Mouse (Mus musculus): ENCODE data around the gene Mphosph8. TPM values are rescaled to one million over a fixed set of nuclear protein-coding genes. Genes with fewer than 3 reads are reported as not detected.

Mphosph8 gene
- 8.5 and 9.4 TPM in 2 replicates for total RNA-seq (2023)

GRCm38 (mm10) chr14:56667969-56668802, at the start of gene Mphosph8:
Gene Mphosph8 (plus strand): TSS chr14:56668248.

Other genes starting within 250 kb of the Mphosph8 start
- 12.1 and 14.3 TPM in 2 replicates for gene Cenpj, start 92.8 kb upstream of the Mphosph8 start, total RNA-seq (2023)
- gene Parp4, start 92.6 kb upstream of the Mphosph8 start, total RNA-seq (2023): 55.2 and 64.4 TPM in 2 replicates
- 52.3 and 66.9 TPM in 2 replicates for gene Pspc1, start 110.1 kb downstream of the Mphosph8 start, total RNA-seq (2023)
- gene Zmym5, start 143.5 kb downstream of the Mphosph8 start, total RNA-seq (2023): 26.9 and 32.5 TPM in 2 replicates
- 47.3 and 67.6 TPM in 2 replicates for gene Zmym2, start 218.4 kb downstream of the Mphosph8 start, total RNA-seq (2023)

Data from neutrophil, adult 65 days (primary cell).